Mouse (Mus musculus) frontal cortex, adult 2 months (tissue): ENCODE measurements around the gene Pom121. TPM values are rescaled to one million over a fixed set of nuclear protein-coding genes. Genes with fewer than 3 reads are reported as not detected.
"Not testable (repeated sequence)": the region's sequence is repeated elsewhere in the genome, so short reads cannot be mapped to it uniquely, and the experiment has no call there.

Source experiments
- DNase-seq, 2 experiments: peaks; one replicate each; pipeline ENCODE4 v3.0.0; 2022; ENCODE audit warnings: low spot score in 1 of 2; ENCODE audit errors: extremely low spot score in 1 of 2
- polyA plus RNA-seq: library from polyadenylated mRNA; depleted of rRNA; stranded (reverse); fragments of >200 nt; gene quantifications from 2 replicates; pipeline ENCODE4 v1.2.3, GENCODE M21; 2012

The Pom121 gene
- polyA plus RNA-seq, 1 experiment: 26.8 TPM

DNA sequence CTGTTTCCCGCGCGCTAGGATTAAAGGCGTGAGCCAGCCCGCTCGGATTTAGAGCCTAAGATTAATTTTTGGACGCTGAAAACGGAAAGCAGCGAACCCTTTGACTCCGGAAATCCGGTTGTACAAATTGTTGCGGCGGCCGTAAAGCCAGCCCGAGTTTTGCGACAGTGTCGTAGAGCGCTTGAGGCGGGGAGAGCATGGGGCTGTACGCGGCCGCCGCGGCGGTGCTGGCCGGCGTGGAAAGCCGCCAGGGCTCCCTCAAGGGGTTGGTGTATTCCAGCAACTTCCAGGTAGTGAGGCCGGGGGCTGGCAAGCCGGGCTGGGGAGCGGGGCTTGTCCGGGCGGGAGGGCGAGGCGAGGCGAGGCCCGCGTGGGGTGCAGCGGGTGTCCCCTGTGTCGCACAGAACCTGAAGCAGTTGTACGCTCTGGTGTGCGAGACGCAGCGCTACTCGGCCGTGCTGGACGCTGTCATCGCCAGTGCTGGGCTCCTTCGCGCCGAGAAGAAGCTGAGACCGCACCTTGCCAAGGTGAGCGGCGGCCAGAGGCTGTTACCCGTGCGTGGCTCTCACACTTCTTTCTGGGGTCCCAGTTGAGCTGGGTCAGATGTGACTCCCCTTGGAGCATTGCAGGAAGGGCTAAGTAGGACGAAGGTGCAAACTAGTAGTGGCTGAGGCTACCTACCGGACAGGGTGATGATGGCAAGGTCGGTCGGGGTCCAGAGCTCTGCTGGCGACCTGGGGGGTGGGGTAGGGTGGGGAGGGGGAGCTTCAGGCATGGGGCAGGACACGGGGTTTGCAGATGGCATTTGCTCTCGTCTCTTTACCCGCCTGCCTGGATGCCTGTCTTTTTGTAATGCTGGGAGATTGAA is 24.3 kb downstream of the Pom121 start, which contains the start of gene Nsun5:
TSS of gene Nsun5 (plus strand) at position 167 of the 868 bp plus-strand sequence.
- peak; percentile 85 to 98 for DNase-seq

DNA sequence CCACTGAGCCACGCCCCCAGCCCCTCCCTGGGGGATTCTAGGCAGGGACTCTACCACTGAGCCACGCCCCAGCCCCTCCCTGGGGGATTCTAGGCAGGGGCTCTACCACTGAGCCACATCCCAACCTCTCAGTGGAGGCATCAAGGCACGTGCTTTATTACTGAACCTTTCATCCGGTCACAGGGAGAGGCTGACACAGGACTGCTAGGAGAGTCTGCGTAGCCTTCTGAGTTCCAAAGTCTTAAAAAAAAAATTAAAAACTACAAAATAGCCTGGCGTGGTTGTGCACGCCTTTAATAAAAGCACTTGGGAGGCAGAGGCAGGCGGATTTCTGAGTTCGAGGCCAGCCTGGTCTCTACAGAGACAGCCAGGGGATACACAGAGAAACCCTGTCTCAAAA is 25.1 kb downstream of the Pom121 start:
- DNase-seq: not testable (repeated sequence)

DNA sequence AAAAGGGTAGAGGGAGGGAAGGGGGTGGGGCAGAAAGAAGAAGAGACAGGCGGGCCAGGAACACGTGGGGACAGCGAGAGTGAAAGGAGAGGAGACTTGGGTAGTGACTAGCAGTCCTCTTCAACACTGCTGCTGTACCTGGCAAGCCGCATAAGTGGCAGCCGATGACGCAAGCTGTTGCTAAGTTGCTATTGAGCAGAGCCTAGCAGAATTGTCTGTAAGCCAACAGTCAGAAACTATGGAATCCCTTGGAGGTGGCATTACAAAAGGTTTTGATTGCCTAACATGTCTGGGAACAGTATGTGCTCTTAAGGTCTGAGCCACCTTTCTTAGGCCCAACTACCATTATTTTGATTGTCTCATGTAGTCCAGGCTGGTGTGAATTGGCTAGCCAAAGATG is 26.0 kb downstream of the Pom121 start:
- no peak for DNase-seq

DNA sequence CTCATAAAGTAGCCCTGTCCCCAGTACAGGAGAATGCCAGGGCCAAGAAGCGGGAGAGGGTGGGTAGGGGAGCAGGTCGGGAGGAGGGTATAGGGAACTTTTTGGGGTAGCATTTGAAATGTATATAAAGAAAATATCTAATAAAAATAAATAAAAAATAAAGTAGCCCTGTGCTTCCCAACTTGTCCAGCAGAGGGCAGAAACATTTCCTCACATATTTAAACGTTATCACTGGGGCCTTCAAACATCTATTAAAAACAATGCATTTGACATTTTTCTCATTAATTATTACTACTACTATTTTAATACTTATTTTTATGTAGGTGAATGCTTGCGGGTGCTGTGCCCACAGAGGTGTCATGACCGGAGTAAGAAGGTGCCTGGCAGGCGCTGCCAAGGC is 26.5 kb downstream of the Pom121 start:
- DNase-seq: peak in 1 of 2 experiments; percentile 37

DNA sequence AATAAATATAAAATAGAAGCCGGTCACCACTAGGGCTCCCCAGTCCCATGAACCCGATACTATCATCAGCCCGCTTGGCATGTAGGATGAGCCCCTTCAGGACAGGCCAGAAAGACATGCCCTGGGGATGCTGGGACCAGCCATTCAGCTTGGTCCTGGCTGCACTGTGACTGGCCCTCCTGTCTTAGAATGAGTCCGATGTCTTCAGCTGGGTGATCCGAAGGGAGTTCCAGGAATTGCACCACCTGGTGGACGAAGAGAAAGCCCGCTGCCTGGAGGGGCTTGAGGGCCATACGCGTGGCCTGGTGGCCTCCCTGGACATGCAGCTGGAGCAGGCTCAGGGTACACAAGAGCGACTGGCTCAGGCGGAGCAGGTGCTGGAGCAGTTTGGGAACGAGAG is 30.8 kb downstream of the Pom121 start:
- no peak for DNase-seq

DNA sequence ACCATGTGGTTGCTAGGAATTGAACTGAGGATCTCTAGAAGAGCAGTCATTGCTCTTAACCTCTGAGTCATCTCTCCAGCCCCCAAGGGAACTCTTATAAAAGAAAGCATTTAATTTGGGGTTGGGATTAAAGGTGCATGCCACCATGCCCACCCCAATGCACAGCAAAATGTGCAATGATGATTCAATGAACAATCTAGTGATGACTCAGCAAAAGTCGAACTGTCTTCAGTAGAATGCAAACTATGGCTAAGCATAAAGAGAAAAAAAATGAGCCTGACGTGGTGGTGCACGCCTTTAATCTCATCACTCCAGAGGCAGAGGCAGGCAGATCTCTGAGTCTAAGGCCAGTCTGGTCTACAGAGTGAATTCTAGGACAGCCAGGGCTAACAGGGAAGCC is 31.8 kb downstream of the Pom121 start:
- no peak for DNase-seq

DNA sequence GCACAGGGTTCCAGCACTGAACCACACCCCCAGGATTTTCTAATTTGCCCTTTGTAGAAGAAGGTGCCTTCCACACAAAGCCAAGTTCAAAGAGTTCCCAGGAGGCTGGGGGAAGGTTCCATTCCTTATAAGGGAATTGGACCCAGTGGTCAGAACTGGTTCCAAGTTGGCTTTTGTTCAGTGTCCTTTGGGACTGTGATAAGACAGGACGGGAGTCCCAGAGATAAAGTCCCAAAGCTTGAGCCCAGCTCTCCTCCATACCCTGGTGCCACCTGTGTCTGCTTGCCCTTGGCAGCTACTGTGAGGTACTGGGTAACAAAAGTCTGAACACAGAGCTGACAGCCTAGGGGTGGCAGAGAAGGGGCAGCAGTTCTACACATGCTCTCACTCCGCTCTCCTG is 34.6 kb downstream of the Pom121 start:
- no peak for DNase-seq

DNA sequence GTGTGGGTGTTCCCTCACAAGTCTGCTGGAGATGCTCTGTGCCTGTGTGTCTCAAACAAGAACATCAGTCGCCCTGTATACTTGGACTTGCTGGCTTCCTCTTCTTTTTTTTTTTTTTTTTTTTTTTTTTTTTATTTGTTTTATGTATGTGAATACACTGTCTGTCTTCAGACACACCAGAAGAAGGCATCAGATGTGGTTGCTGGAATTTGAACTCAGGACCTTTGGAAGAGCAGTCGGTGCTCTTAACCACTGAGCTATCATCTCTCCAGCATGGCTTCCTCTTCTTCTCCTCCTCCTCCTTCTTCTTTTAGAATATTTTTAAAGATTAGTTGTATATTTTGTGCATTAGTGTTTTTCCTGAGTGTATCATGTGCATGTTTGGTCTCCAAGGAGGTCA is 36.8 kb downstream of the Pom121 start:
- no peak for DNase-seq

DNA sequence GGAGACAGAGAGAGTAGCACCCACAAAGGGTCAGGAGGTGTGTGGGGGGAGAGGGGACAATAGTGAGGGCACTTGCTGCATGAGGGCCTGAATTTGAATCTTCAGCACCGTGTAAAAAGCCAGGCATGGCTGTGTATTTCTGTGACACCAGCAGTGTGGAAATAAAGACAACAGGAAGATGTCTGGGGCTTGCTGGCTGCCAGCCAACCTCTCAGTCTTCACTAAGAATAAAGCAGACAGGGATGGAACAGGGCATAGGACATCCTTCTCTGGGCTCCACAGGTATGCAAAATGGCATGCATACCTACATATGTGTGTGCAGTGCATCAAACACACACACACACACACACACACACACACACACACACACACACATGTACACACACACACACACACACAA is 38.3 kb downstream of the Pom121 start:
- DNase-seq: no peak

DNA sequence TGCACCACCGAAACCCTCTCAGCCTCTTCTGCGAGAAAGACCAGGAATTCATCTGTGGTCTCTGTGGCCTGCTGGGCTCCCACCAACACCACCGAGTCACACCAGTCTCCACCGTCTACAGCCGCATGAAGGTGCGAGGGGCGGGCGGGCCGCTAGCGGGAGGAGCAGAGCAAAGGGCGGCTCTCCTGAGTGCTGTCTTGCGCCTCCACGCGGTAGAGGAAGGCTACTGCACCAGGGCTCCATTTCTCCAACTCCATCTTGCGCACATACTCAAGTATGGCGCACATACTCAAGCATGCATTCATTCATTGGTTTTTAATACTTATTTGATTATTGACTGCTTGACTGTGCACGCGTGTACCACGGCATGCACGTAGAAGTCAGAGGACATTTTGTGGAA is 40.8 kb downstream of the Pom121 start:
- no peak for DNase-seq

DNA sequence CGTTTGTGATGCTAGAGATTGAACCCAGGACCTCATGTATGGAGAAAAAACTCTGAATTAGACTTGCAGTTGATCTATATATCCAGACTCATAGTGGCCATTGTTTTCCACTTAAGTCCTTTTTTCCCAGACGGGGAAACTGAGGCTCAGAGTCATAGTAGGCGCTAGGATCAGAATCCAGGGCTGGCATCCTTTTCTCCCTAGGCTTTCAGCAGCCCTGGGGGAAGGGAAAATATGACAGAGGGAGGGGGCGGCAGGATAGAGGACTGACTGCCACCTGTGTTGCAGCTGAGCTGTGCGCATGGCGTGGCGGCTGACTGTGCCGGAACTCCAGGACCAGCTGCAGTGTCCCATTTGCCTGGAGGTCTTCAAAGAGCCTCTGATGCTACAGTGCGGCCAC is 41.4 kb downstream of the Pom121 start, which contains the start of gene Trim50:
TSS of gene Trim50 (plus strand) at position 301 of the 400 bp plus-strand sequence.
- DNase-seq: no peak

DNA sequence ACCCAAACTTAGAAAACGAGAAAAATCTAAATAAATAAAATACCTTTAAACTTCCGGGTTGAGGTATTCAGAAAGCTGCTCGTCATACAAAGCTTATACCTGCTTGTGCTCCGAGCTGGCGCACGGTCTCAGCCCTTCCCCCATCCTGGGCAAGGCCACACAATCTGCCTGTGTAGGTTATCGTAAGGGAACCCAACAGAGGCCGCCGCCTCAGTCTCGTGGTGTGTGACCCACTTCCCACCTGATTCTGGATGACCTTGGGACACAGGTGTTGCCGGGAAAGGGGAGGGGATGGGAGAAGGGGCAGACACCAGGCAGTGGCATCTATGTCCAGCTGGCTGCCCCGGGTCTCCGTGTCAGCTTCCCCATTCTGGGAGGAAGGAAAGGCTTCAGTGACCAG is 42.7 kb downstream of the Pom121 start:
- no peak for DNase-seq

DNA sequence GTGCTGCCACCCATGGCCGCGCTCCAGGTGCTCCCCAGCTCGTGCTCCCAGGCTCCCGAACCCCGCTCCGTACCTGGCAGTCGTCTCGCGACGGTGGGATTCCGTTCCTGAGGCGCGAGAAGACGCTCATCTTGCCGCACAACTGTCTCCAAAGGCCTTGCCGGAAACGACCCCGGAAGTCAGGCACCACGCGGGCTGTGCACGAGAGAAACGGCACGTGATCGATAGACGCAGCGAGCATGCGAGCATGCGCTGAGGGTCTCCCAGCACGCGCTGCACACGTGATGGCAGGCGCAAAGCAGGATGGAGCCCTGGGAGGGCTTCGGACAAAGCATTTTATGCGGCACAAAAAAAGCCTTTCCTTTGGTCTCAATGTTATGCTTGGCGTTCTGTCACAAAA is 44.5 kb downstream of the Pom121 start, which contains the start of gene Fkbp6:
TSS of gene Fkbp6 (minus strand) at position 183 of the 400 bp plus-strand sequence.
- DNase-seq: no peak

DNA sequence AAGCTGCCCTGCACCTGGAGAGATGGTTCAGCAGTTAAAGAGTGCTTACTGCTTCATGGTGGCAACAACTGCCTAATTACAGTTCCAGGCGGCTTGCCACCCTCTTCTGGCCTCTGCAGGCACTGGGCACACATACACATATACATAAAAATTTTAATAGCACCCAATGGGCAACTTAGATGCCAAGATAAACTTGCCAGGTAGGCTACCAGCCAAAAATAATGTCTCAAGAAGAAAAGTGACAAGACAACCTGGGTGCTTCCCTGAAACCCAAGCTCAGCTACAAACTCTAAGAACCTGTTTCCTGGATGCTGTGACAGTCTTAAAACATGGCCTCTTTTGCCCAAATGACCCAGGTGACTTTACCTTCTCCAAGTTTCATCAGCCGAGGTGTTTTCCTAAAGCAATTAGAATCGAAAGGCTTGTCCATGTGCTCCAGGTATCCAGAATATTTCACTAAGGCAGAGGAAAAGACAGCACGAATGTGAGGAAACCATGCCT is 46.8 kb downstream of the Pom121 start:
- DNase-seq: no peak

DNA sequence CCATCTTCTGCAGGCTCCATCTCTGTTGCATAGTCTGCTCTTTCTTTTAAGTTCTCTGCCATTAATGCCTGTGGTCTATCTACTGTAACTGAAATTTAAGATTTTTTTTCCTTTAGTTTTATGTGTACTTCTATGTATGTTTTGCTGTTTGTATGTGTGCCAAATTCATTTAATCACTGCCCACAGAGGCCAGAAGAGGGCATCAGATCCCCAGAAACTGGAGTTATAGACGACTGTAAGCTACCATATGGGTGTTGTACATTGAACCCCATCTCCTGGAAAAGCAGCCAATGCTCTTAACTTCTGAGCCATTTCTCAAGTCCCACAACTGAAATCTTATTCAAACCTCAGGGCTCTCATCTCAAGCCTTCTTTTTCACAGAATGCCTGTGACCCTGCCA is 47.9 kb downstream of the Pom121 start:
- DNase-seq: no peak

DNA sequence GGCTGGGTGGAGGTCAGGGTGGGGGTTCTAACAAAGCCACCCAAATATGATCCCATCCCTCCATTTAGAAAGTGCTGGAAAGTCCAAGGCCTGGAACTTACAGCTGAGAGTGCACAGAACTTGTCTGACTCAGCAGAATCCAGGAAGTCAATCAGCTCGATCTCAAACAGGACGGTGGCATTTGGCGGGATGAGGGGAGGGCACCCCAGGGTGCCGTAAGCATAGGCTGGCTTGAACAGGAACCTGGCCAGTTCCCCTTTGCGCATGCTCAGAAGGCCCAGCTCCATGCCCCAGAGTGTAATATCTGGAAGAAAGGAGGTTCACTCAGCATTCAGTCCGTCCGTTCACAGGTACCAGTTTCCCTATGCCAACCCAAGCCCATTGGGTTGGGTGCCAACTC is 48.4 kb downstream of the Pom121 start:
- DNase-seq: no peak

DNA sequence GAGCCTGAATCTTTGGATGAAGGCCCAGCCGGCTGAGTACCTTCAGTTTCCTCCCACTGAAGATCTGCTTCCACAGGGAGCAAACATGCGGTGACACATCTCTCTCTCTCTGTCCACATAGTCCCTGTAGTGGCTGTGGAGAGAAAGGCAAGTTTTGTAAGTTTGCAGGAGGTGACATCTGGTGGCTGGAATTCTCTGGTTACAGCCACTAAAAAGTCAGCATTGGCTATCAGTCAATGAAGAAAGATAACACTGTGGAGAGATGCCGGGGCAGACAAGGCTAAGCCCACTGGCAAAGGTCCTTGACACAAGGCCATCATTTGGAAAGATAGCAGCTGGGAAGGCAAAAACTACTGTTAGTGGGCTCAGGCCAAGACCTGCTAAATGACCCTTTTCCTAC is 56.8 kb downstream of the Pom121 start:
- DNase-seq: no peak

DNA sequence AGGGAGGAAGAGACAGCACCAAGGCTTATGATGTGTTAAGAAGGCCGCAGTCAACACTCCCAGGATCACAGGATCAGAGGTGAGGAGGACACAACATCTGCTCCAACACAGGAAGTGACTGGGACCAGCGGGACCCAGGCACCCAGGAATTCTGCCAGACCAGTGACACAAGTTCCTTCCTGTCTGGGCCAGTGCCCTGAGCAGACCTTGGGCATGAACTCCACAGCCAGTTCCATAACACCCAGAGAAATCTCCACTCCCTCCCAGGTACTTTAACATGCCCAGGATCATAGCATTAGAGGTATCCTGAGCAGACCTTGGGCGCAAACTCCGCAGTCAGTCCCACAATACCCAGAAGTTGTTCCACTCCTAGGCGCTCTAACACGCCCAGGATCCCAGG is 63.2 kb downstream of the Pom121 start:
- no peak for DNase-seq

DNA sequence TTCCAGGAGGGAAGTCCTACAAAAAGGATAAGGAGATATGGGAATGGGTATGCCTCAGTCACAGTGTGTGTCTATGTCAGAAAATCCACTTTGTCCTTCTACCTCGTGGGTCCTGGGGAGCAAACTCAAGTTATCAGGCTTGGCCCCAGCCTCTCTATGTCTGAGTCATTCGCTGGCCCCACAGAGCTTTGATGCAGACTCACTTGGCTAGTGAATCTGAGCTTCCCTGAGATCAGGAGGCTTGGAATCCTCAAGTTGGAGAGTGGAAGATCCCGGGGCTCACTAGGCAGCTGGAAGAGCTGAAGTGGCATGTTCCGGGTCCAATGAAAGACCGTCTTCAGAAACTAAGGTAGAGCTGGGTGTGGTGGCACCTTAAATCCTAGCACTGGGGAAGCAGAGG is 64.1 kb downstream of the Pom121 start:
- no peak for DNase-seq

DNA sequence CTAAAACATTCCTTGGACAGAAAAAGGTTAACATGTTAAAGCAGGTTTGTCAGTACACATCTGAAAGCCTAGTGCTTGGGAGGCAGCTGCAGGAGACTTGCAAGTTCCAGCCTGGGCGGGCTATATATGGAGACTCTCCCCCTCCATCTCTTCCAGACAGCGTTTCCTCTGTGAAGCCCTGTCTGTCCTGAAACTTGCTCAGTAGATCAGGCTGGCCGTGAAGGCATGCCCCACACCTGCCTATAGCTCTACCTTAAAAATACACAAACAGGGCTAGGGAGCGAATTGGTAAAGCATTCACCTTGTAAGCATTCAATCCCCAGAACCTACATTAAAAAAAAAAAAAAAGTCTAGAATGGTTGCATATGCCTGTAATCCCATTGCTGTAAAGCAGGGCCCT is 64.9 kb downstream of the Pom121 start:
- no peak for DNase-seq
